Mouse (Mus musculus): ENCODE measurements around the gene Sppl2b. TPM values are rescaled to one million over a fixed set of nuclear protein-coding genes. Genes with fewer than 3 reads are reported as not detected.
A peak's percentile ranks its signal among the peaks of the same experiment; 100 is the strongest.

Gene Sppl2b
- polyA plus RNA-seq, 1 experiment from 2014 or later, result 61.0 TPM

GRCm38 (mm10) chr10:80895697-80896096 is 40.6 kb downstream of the Sppl2b start:
- H3K27me3 ChIP-seq, result no peaks in the 10 kb centered on the region
- peaks cover 11% of the 10 kb centered on the region; the same call in 1 of the 2 replicates for H3K36me3 ChIP-seq
- H3K4me3 ChIP-seq, result no peak overlapping the region
- WGBS, result 79% methylated on average over 6 of the region's 6 CpGs
- no peaks in the 10 kb centered on the region for H3K9me3 ChIP-seq
- ATAC-seq (replicated peaks), result no peak
- no peak overlapping the region for H3K4me2 ChIP-seq (replicated peaks)
- H3K9ac ChIP-seq (replicated peaks), result no peak overlapping the region
- H3K4me1 ChIP-seq, result peaks cover 17% of the 10 kb centered on the region
- H3K27ac ChIP-seq (replicated peaks), result no peak overlapping the region

GRCm38 (mm10) chr10:80896581-80897485 is 41.8 kb downstream of the Sppl2b start:
- no peak overlapping the region for H3K4me3 ChIP-seq
- WGBS, result 72% methylated on average over 24 of the region's 24 CpGs
- H3K9me3 ChIP-seq, result no peaks in the 10 kb centered on the region
- H3K4me1 ChIP-seq, result peaks cover 17% of the 10 kb centered on the region
- H3K4me2 ChIP-seq (replicated peaks), result no peak overlapping the region
- no peaks in the 10 kb centered on the region for H3K27me3 ChIP-seq
- H3K9ac ChIP-seq (replicated peaks), result no peak overlapping the region
- peaks cover 11% of the 10 kb centered on the region; the same call in 1 of the 2 replicates for H3K36me3 ChIP-seq
- ATAC-seq (replicated peaks), result no peak
- H3K27ac ChIP-seq (replicated peaks), result no peak overlapping the region

- Histone ChIP-seq H3K9ac (replicated peaks) (no peak overlapping the region), H3K27me3 (no peaks in the 10 kb centered on the region), H3K4me2 (replicated peaks) (no peak overlapping the region), H3K4me3 (no peak overlapping the region), H3K27ac (replicated peaks) (no peak overlapping the region), H3K36me3 (peaks cover 14% of the 10 kb centered on the region; the same call in 1 of the 2 replicates), H3K9me3 (no peaks in the 10 kb centered on the region), H3K4me1 (peaks cover 17% of the 10 kb centered on the region)
- 38% methylated on average over 41 of the region's 41 CpGs for WGBS
- ATAC-seq (replicated peaks), result no peak
These were observed 42.9 kb downstream of the Sppl2b start for GRCm38 (mm10) chr10:80897861-80898510.

- Histone ChIP-seq H3K36me3 (peaks cover 25% of the 10 kb centered on the region), H3K4me3 (peak overlapping the region; percentile 69; the same call in 1 of the 2 replicates), H3K27ac (replicated peaks) (no peak overlapping the region), H3K9ac (replicated peaks) (peak overlapping the region; percentile 70; the same call in 1 of the 2 replicates), H3K9me3 (no peaks in the 10 kb centered on the region), H3K27me3 (no peaks in the 10 kb centered on the region), H3K4me2 (replicated peaks) (peak overlapping the region; percentile 90; the same call in 1 of the 2 replicates), H3K4me1 (peaks cover 17% of the 10 kb centered on the region)
- ATAC-seq (replicated peaks), result no peak
- WGBS, result 87% methylated on average over 8 of the region's 8 CpGs
These were observed 44.0 kb downstream of the Sppl2b start for GRCm38 (mm10) chr10:80899074-80899473.

GRCm38 (mm10) chr10:80899591-80900317 is 44.7 kb downstream of the Sppl2b start:
- H3K27me3 ChIP-seq, result no peaks in the 10 kb centered on the region
- H3K9me3 ChIP-seq, result no peaks in the 10 kb centered on the region
- WGBS, result 15% methylated on average over 25 of the region's 25 CpGs
- H3K4me2 ChIP-seq (replicated peaks), result peak overlapping the region; percentile 90
- peaks cover 31% of the 10 kb centered on the region for H3K36me3 ChIP-seq
- H3K27ac ChIP-seq (replicated peaks), result peak overlapping the region; percentile 85
- H3K4me3 ChIP-seq, result peak overlapping the region; percentile 69
- peak overlapping the region; percentile 70 for H3K9ac ChIP-seq (replicated peaks)
- peaks cover 17% of the 10 kb centered on the region for H3K4me1 ChIP-seq
- ATAC-seq (replicated peaks), result no peak

- ATAC-seq (replicated peaks), result peak; percentile 95
- Histone ChIP-seq H3K4me3 (peak within 1 kb of the TSS; percentile 69), H3K27me3 (no peaks in the 10 kb centered on the region), H3K27ac (replicated peaks) (peak within 1 kb of the TSS; percentile 85), H3K36me3 (peaks cover 40% of the 10 kb centered on the region), H3K9me3 (no peaks in the 10 kb centered on the region), H3K9ac (replicated peaks) (peak within 1 kb of the TSS; percentile 70), H3K4me2 (replicated peaks) (peak within 1 kb of the TSS; percentile 90), H3K4me1 (peaks cover 17% of the 10 kb centered on the region)
- WGBS, result under 1% methylated on average over 72 of the region's 72 CpGs
These were observed 45.5 kb downstream of the Sppl2b start, which contains the start of gene Timm13 for GRCm38 (mm10) chr10:80900318-80901247. TSS of gene Timm13 (minus strand) at chr10:80900969.

GRCm38 (mm10) chr10:80901409-80902272 is 46.6 kb downstream of the Sppl2b start:
- Histone ChIP-seq H3K9me3 (no peaks in the 10 kb centered on the region), H3K4me2 (replicated peaks) (peak overlapping the region; percentile 39), H3K27me3 (no peaks in the 10 kb centered on the region), H3K4me1 (peaks cover 17% of the 10 kb centered on the region), H3K9ac (replicated peaks) (no peak overlapping the region), H3K4me3 (peak overlapping the region; percentile 69), H3K36me3 (peaks cover 45% of the 10 kb centered on the region), H3K27ac (replicated peaks) (0 out of 2 replicates have a peak overlapping the region, but pooled peaks have one; percentile 12)
- ATAC-seq (replicated peaks), result no peak
- 90% methylated on average over 19 of the region's 19 CpGs for WGBS

GRCm38 (mm10) chr10:80902273-80902940 is 47.3 kb downstream of the Sppl2b start:
- Histone ChIP-seq H3K4me3 (no peak overlapping the region), H3K4me2 (replicated peaks) (no peak overlapping the region), H3K9ac (replicated peaks) (no peak overlapping the region), H3K27ac (replicated peaks) (no peak overlapping the region), H3K27me3 (no peaks in the 10 kb centered on the region), H3K4me1 (peaks cover 17% of the 10 kb centered on the region), H3K36me3 (peaks cover 49% of the 10 kb centered on the region), H3K9me3 (no peaks in the 10 kb centered on the region)
- 93% methylated on average over 9 of the region's 9 CpGs for WGBS
- ATAC-seq (replicated peaks), result no peak

- Histone ChIP-seq H3K4me1 (peaks cover 17% of the 10 kb centered on the region), H3K27me3 (no peaks in the 10 kb centered on the region), H3K4me3 (no peak overlapping the region), H3K27ac (replicated peaks) (no peak overlapping the region), H3K9me3 (no peaks in the 10 kb centered on the region), H3K36me3 (peaks cover 49% of the 10 kb centered on the region), H3K4me2 (replicated peaks) (no peak overlapping the region), H3K9ac (replicated peaks) (no peak overlapping the region)
- 94% methylated on average over 10 of the region's 10 CpGs for WGBS
- ATAC-seq (replicated peaks), result no peak
These were observed 48.2 kb downstream of the Sppl2b start for GRCm38 (mm10) chr10:80903282-80903681.

All from forebrain, embryonic 15.5 days (tissue).